Mouse (Mus musculus) heart, postnatal 25 days (tissue): Measurements from ENCODE around the gene Kcnh8. TPM values are rescaled to one million over a fixed set of nuclear protein-coding genes. Genes with fewer than 3 reads are reported as not detected.

Source experiments
- DNase-seq: peaks from one replicate; pipeline ENCODE4 v3.0.0; 2022; ENCODE audit warnings: low spot score
- intact Hi-C: fragments of 180-260 bp; cut with DNase I; formaldehyde crosslinking; loops from one replicate; pipeline ENCODE4 v1.15.1; 2025
- total RNA-seq, 2 experiments: library from RNA; stranded (reverse); gene quantifications; 2 replicates each; pipeline ENCODE4 v1.2.3; 2021

Gene Kcnh8
- total RNA-seq, 2 experiments from 2014 or later, result 0.08 TPM; not detected in 1

- intact Hi-C loops, result no loop called here
- no peak for DNase-seq
Measured at GRCm38 (mm10) chr17:52810773-52811172, 208.3 kb downstream of the Kcnh8 start.

- intact Hi-C loops, result no loop called here
- no peak for DNase-seq
Measured at GRCm38 (mm10) chr17:52819007-52819406, 216.5 kb downstream of the Kcnh8 start.

- DNase-seq, result no peak
- intact Hi-C loops, result no loop called here
Measured at GRCm38 (mm10) chr17:52829678-52830077, 227.2 kb downstream of the Kcnh8 start.

GRCm38 (mm10) chr17:52873195-52873594 is 270.7 kb downstream of the Kcnh8 start:
- intact Hi-C loops, result no loop called here
- no peak for DNase-seq

GRCm38 (mm10) chr17:52878964-52879363 is 276.5 kb downstream of the Kcnh8 start:
- no peak for DNase-seq
- intact Hi-C loops, result no loop called here

GRCm38 (mm10) chr17:52880051-52880450 is 277.5 kb downstream of the Kcnh8 start:
- DNase-seq, result no peak
- intact Hi-C loops, result no loop called here

- intact Hi-C loops, result no loop called here
- no peak for DNase-seq
Measured at GRCm38 (mm10) chr17:52885210-52885609, 282.7 kb downstream of the Kcnh8 start.

- intact Hi-C loops, result no loop called here
Measured at GRCm38 (mm10) chr17:52920519-52921106, 318.1 kb downstream of the Kcnh8 start.

GRCm38 (mm10) chr17:52943966-52944365 is 341.5 kb downstream of the Kcnh8 start:
- no peak for DNase-seq
- intact Hi-C loops, result no loop called here

More at GRCm38 (mm10) chr17:52920519-52921106, 318.1 kb downstream of the Kcnh8 start:
- no peak for DNase-seq

- no peak for DNase-seq
- intact Hi-C loops, result no loop called here
Measured at GRCm38 (mm10) chr17:52972735-52973134, 370.2 kb downstream of the Kcnh8 start.

GRCm38 (mm10) chr17:52980958-52981357 is 378.4 kb downstream of the Kcnh8 start:
- intact Hi-C loops, result no loop called here
- DNase-seq, result no peak
